Mouse (Mus musculus) left cerebral cortex, adult 11 months (tissue): ENCODE results near the gene Alg14.

Experiments used
- DNase-seq: peaks from one replicate; pipeline ENCODE4 v3.0.0; 2022; ENCODE audit warnings: low spot score

Gene Alg14

DNA sequence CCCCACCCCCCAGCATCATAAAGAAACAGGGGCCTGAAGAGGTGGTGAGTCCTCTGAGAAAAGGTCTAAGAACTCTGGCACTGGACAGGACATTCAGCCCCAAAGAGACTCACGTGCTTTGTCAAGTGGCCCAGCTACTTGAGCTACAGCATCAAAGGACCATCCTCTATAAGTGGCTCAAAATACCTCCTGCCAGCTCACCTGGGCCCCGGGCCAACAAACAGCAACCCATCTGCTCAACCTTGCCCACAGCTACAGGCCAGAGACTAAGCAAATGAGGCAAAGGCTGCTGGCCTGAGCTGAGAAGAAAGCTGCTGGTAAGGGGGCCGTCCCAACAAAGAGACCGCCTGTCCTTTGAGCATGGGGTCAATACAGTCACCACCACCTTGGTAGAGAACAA lies 14.0 kb upstream of the Alg14 start:
- no peak for DNase-seq

DNA sequence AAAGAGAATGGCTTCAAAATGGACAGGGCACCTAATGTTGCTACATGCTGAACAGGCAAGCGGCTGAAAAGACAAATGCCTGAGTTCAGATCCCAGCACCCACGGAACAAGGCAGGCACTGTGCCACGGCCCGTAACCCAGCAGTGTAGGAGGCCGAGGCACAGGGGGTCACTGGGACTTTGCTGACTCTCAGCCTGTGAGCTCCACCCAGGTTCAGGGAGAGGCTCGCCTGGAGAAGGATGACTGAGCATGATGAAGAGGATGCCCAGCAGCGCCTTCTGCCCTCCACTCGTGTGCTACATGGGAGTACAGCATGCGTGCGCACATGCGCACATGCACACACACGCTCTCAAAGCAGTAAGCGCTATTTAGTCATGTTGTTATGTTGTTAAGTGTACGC lies 11.9 kb upstream of the Alg14 start:
- no peak for DNase-seq

DNA sequence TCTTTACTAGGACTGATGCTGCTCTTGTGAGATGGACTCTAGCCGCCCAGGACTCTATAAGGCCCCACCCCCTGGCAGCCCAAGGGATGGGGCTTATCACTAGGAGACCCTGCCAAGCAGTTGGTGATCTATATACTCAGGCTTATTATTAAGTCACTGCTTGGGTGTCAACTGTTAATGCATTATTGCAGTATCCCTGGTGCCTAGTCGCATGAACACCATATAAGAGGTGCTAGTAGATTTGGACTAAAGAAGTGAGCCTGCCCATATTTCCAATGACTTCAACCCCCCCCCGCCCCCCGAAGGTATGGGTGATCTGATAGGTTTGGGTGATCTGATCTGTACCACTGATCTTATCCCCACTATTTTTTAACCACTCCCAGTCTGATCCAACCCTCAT lies 8.6 kb upstream of the Alg14 start, which contains the start of gene Tmem56:
TSS of gene Tmem56 (minus strand) at position 101 of the 400 bp plus-strand sequence.
- no peak for DNase-seq

DNA sequence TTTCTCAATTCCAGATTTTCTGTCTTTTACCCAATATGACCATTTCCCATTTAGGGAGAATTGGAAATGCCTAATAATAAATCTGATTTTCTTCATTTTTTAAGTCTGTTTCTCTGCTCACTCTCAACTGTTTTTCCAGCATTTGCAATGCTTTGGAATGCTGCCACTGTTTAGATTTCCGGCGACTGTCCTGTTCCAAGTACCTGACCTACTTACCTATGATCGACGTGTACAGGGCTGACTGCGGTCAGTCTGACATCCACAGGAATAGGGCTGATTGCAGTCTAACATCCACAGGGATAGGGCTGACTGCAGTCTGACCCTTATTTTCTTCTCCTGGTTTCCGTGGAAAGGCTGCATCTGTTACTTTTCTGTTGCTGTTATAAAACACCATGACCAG lies 6.4 kb upstream of the Alg14 start:
- no peak for DNase-seq

DNA sequence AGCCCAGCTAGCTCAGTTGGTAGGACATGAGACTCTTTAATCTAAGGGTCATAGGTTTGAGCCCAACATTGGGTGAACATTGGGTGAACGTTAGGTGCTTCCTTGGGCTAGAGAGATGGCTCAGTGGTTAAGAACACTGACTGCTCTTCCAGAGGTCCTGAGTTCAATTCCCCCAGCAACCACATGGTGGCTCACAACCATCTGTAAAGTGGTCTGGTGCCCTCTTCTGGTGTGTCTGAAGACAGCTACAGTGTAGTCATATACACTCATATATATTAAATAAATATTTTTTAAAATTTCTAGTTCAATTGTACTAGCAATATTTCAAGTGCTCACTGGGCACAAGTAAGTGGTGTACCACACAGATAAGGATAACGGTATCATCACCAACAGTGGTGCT lies 4.4 kb upstream of the Alg14 start:
- DNase-seq: no peak

DNA sequence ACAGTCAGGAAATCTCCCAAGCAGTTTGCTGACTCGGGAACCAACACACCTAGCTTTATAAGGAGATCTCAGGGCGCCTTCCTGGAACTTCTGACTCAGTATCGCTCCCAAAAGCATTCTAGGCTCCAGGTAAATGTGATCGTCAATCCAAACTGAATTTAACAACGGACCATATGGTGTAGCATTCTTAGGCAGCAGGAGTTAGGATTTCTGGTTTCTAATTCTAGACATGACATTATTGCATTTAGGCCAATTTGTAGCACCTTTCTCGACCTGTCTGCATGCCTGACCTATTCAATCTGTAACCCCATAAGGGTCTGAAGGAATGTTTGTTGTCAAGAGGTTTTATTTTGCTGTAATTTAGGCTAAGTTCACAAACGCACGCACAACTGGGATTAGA lies 892 bp upstream of the Alg14 start:
- no peak for DNase-seq

DNA sequence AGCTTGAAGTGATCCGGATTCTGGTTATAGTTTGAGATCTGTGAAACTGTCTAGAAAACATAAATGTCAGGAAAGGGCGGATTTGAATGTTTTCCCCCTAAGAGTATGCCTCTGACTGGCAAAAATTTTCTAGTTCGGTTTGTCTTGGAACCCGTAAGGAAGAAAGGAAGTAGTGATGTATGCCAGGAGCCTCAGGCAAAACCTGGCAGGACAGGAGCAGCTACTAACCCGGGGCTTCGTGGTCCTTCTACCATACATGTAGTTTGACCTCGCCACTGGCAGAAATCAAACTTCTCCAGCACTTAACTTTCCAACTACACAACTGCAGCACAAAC lies 381 bp upstream of the Alg14 start:
- DNase-seq: no peak

DNA sequence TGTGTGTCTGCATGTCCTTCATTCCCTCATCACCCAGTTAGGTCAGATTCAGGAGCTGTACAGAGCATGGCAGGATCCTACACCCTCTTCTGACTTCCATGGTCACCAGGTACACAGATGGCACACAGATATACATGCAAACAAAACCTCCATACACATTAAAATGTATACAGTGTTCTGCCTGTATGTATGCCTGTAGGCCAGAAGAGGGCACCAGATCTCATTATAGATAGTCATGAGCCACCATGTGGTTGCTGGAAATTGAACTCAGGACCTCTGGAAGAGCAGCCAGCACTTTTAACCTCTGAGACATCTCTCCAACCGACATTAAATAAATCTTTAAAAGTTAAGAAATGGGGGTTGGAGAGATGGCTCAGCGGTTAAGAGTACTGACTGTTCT lies 2.6 kb downstream of the Alg14 start:
- no peak for DNase-seq

DNA sequence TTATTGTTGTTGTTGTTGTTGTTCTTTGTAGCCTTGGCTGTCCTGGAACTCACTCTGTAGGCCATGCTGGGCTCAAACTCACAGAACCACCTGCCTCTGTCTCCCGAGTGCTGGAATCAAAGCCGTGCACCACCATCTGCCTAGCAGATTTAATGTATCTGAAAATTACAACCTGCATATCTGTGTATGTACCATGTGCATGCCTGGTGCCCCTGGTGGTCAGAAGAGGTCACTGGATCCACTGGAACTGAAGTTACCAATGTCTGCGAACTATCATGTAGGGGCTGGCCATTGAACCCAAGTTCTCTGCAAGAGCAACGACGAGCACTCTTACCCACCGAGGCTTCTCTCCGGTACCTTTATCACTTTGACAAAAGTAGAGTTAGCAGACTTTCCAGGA lies 15.1 kb downstream of the Alg14 start:
- DNase-seq: no peak

DNA sequence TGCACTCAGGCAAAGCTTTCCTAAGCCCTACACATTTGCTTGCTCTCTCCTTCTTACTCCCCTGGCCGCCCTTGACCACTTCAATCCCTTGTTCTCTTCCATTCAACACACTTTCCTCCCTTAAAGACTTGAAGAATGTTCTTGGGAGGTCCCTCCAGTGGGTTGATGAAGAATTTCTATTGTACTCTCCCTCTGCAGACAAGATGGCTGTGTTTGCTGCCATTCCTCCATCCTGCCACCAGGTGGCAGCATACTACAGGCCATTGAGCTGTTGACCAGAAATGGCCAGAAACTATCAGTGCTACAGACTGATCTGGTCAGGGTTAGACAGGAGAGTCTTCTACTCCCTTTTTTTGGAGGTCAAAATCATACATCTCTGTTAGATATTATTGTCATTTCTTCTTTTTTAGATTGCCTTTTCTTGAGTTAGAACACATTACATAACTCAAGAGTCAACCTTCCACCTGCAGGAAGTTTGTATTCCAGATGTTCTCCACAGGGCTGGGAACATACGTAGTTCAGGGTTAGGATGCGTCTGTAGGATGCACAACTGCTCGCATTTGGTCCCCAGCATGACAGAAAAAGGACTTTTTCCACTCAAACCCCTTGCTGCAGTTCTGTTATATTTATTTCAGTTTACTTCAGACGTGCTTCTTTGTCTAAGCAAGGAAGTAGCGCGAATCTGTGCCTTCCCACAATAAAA lies 16.1 kb downstream of the Alg14 start:
- DNase-seq: peak; percentile 57

DNA sequence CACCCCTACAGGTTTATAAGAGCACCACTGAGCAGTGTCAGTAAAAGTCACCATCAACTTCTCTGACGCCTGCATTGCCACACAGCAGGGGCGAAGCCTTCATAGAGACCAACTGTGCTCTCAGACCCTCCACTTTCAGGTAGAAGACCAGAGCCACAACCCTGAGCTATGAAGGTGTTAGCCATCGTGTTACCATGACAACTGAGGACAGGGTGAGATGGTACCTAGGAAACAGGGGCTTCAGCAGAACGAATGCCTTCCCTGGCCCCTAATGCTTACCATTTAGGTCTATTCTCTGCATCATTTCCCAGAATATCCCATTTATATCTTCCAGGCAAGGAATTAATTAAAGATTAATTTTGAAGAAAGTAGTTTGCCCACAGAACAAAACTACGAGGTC lies 17.4 kb downstream of the Alg14 start:
- DNase-seq: no peak

DNA sequence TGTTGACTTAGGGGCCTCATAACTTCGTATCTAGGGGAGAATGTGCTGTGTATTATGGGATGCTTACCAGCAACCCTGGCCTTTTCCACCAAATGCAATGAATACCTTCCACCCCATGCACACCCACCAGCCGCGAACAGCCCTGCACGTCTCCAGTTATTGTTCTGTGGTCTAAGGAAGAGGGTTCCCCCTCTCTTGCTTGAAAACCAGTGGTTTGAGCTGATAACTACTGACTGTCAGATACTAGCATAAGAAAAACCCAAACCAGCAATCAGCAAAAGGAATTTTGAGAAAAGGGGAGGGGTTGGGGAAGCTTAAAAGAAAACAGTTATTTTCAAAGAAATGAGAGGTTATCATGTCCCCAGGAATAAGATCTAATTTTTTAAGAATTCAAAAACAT lies 17.9 kb downstream of the Alg14 start:
- no peak for DNase-seq

DNA sequence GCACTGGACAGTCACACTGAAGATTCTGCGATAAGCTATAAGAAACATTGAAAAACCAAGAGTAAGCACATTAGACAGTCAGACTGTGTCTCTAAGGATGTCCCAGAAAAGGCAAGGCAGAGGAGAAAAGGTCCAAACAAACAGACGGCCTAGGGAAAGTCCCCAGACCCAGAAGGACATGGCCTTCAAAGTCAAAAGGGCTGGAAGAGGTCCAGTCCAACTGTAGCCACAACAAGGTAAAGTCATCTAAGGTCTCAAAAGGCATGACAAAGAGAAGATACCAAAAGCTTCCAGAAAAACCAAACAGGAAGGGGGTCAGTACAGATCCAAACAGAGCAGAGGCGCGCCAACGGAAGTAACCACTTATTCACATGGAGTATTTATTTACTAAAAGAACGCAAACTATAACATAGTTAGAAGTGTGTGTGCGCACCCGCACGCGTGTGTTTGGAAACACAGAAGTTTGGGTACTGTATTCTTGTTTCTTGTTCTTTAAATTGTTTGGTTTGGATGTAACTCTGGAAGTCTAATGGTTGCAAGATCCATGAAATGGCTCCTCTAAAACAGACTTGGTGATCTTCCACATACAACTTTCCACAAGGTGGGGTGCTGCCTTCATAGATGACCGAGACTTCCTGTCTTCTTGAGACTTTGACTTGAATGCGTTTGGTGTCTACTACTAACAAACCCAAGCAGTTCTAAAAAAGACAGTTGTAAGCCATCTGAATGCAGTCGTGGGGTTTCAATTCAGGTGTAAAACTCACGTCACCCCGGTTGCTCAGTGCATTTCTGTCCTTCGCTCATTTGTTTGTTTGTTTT lies 18.5 kb downstream of the Alg14 start:
- no peak for DNase-seq

DNA sequence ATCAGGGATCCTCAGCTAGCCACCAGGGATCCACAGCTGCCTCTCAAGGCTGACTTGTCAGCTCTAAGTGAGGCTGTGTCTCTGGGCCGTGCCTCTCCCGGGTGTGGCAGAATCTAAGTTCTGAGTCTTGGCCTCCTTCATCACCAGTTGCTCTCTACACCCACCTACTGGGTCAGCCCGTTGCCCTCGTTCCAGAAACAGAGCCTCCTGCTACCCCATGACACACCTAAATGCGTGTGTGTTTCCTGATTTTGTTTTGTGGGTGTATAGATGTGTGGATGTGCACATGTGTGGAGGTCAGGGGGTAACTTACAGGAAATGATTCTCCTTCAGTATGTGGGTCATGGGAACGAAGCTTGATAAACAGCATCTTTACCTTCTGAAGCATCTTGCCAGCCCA lies 20.9 kb downstream of the Alg14 start:
- DNase-seq: no peak

DNA sequence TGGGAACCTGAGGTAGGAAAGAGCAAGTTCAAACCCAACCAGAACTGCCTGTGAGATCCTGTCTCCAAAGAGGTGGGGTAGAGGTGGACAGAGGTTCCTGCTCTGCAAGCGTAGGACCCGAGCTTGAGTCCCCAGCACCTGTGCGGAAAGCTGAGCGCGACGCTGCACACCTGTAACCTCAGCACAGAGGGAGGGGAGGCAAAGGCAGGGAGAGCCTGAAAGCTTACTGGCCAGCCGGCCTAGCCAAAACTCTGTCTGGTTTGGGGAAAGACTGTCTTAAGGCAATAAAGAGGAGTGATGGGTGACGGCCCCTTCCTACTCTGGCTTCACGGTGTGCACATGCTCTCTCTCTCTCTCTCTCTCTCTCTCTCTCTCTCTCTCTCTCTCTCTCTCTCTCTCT lies 21.4 kb downstream of the Alg14 start:
- DNase-seq: no peak

DNA sequence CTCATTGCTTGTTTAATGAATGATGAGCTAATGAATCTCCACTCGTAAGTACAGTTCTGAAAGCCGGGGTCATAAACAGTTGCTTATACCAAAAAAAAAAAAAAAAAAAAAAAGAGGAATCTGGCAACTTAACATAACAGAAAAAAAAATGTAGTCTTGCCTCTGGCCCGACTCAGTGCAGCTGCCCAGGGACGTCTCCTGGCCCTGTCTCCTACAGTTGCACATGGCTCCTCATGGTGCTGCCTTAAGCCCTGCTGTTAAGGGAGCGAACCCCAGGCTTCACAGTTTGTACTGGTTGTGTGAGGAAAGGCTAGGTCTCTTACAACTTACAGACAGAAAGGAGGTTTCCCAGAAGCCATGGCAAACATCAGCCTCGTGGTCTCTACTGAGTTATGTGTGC lies 22.6 kb downstream of the Alg14 start:
- DNase-seq: no peak

DNA sequence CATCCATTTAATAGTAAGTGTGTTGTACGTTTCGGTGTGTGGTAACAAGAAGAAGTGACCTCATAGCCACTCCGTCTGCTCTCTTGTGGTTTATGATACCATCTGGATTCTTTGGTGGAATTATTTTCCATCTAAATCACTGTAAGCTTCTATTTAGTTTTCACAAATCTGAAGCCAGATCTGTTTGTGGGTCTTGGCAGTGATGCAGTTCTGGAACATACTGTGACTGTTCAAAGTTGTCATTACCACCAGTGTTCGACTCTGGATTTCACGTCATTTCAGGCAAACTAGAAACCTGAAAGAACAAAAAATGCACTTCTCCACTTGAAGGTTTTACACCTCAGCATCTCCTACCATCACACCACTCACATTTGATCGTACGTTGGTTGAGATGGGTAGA lies 23.9 kb downstream of the Alg14 start:
- no peak for DNase-seq

DNA sequence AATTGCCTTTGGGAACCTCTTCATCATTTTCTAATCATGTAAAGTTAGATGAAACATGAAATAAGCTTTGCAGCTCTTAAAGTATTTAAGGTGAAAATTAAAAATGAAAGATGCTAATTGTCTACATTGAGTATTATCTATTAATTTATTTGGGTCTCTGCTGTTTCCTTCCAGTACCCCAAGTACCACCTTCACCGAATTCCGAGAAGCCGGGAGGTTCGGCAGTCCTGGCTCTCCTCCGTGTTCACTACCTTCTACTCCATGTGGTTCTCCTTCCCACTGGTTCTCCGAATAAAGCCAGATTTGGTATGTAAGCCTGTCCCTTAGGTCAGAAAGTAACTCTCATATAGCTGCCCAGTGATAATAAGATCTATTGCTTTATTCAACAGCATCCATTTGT lies 28.3 kb downstream of the Alg14 start:
- DNase-seq: no peak

DNA sequence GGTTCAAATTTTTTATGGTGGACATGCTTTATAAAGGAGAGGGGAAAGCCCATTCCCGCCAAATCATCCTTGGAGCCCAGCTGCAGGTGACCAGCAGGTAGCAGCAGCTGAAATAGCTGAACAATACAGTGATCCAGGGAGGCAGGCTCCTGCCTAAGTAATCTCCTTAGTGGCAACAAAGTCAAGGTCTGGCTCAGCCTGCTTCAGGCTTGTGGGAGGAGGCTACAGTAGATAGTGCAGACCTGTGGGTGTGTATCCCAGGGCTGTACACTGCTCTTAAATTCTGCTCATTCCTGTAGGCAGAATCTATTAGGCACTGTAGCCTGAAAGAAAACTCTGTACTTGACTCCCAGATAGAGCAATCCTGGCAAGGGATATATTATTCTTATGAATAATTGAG lies 29.3 kb downstream of the Alg14 start:
- no peak for DNase-seq

DNA sequence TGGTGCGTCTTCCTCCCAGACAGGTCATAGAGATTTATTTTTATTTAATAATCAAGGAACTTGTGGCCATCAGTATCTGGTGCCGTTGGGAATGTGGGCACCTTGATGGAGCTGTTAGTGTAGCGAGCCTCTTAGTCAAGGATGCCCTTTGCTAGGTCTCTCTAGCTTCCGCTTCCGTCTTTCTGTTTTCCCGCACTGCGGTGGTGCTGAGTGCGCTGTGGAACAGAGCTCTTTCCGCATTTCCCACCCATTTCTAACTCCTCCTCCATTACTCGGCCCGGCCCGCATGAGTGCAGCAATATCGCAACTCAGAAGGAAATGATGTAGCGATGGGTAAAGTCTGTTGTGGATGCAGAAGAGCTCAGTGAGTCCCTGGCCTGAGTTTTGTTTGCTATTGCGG lies 31.8 kb downstream of the Alg14 start:
- DNase-seq: no peak

DNA sequence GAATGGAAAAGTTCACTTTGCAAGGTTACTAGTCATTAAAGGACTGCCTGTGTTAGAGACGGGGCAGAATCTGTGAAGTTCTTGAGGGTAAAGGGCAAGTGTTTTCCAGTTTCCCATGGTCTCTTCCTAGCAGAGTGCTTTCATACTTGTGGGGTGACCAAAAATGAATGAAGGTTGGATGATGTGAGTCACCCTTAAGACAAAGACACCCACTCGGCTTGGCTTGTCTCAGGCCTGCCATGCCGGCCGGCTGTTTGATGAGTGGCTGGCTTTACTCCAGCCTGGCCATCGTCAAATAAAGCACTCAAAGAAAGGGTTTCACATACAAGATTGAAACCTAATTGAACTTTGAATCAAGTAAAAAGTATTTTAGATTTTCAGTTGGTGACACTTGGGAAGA lies 35.8 kb downstream of the Alg14 start:
- no peak for DNase-seq

DNA sequence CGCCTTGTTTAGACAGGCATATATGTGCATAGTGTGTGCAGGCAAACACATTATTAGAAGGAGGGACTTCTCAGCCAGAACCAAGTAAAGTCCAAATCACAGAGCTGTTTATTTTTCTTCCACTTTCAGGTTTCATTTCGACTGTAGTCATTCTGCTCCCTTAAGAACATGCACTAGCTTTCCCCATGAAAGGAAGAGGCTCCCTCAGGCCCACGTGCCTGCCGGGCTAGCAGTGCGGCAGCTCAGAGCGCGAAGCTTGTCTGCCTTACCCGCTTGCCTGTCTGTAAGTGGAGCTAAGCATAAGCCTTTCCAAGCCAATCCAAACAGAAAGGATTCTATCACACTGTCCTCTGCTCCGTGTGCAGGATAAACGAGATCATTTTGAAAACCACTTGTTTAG lies 38.1 kb downstream of the Alg14 start:
- DNase-seq: no peak

DNA sequence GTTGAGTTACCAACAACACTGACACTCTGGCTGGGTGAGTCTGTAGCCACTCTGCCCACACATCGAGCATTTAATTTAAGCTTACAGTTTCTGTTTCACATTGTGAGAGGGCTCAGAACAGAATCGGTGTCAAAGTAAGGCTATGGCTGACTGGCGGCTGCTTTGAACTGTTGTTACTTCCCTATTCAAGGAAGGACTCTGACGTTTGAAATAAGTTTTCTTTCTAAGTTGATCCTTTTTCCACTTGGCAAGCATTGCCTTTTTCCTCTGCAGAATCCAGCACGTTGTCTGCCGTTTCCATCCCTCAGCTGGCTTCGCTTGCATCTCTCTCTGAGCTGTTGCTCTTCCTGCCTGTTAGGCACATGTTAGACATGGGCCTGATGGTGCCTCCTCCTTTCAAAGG lies 38.7 kb downstream of the Alg14 start:
- DNase-seq: no peak
